Mouse (Mus musculus): ENCODE measurements around the gene Slc25a25. TPM values are rescaled to one million over a fixed set of nuclear protein-coding genes. Genes with fewer than 3 reads are reported as not detected.

The Slc25a25 gene
- polyA plus RNA-seq, 1 experiment from 2014 or later, result 47.7 TPM

DNA sequence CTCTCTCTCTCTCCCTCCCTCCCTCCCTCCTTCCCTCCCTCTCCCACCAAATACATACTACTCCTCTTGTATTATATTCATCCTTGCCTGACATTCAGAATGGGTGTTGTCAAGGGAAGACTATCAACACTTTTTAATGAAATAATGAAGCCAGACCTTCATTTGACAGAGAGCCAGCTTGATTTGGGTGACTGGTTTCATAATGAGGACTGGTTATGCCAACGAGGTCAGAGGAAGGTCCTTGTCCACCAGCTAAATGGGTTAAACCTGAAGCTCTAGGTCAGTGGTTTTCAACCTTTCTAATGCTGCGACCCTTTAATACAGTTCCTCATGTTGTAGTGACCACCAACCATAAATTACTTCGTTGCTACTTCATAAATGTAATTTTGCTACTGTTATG lies 12.5 kb downstream of the Slc25a25 start:
- no peaks in the 10 kb centered on the region for H3K36me3 ChIP-seq (ENCODE audit: control insufficient read depth, insufficient read depth)
- 74% methylated on average over 3 of the region's 3 CpGs for WGBS
- H3K4me2 ChIP-seq (ENCODE audit: low read length), result no peak overlapping the region
- H3K9ac ChIP-seq (replicated peaks; ENCODE audit: low read depth, low read length), result no peak overlapping the region
- no peaks in the 10 kb centered on the region for H3K9me3 ChIP-seq (ENCODE audit: control insufficient read depth, low read length)
- no peaks in the 10 kb centered on the region for H3K27me3 ChIP-seq (replicated peaks; ENCODE audit: control insufficient read depth, insufficient read depth, low read length)
- no peak for ATAC-seq
- no peak overlapping the region; the same call in 1 of the 2 replicates for H3K27ac ChIP-seq (ENCODE audit: low read length)
- no peak overlapping the region for H3K4me3 ChIP-seq (replicated peaks; ENCODE audit: low read length)
- peaks cover 12% of the 10 kb centered on the region for H3K4me1 ChIP-seq (replicated peaks; ENCODE audit: control insufficient read depth, insufficient read depth, low read length)

DNA sequence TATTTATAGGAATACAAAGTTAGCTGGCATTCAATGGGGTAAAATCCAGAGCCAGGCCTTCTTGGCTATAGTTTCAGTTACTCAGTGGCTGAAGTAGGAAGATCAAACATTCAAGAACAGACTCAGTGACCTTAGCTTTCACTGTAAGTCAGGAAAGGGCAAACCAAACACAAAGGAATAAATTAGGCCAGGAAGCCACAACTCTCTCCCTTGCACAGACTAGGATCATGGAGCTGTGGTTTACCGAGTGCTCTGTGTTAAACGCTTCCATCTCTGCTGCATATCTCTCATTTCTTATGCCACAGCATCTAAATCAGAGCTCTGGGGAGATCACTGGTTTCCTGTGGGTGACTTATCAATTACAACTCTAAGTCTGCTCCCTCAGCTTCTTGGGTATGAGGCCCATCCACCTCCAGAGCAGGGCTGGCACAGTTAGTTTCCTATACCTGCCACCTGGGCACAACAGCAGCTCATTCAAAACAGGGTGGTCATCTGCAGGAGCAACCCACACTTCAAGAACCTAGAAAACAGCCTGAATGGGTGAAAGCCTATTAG lies 13.6 kb downstream of the Slc25a25 start:
- WGBS, result 64% methylated on average over 2 of the region's 2 CpGs
- ATAC-seq, result no peak
- H3K4me3 ChIP-seq (replicated peaks; ENCODE audit: low read length), result no peak overlapping the region
- no peak overlapping the region for H3K9ac ChIP-seq (replicated peaks; ENCODE audit: low read depth, low read length)
- no peaks in the 10 kb centered on the region for H3K27me3 ChIP-seq (replicated peaks; ENCODE audit: control insufficient read depth, insufficient read depth, low read length)
- no peaks in the 10 kb centered on the region for H3K9me3 ChIP-seq (ENCODE audit: control insufficient read depth, low read length)
- H3K4me1 ChIP-seq (replicated peaks; ENCODE audit: control insufficient read depth, insufficient read depth, low read length), result peaks cover 12% of the 10 kb centered on the region
- no peaks in the 10 kb centered on the region for H3K36me3 ChIP-seq (ENCODE audit: control insufficient read depth, insufficient read depth)
- no peak overlapping the region for H3K4me2 ChIP-seq (ENCODE audit: low read length)
- H3K27ac ChIP-seq (ENCODE audit: low read length), result peak overlapping the region; percentile 54

DNA sequence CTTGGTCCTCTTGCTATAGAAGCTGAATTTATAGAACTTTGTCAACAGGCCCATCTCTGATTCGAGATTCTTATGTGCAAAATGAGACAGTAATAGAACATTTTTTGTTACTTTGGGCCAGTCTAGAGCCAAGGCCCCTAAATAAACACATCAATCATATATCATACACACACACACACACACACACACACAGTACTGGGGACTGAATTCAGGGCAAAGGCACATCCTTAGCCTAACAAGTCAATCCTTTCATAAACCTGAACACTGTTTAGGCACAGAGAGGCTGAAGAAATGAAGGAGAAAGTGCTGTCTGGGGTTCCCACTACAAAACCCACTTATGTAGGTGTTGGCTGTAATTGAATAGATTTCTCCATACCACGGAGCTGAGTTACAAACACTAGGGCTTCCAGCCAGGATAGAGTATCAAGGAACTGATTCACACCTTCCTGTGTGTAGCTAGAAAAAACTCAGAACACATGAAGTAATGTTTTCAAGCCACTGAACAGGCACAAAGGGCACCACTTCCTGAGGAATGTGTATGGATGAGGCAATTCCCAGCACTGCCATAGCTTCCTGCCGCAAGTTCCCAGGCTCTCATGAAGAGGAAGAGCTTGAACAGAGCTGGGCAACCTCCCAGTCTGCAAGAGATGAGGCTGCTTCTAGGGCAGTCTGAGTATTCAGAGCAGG lies 14.4 kb downstream of the Slc25a25 start:
- no peak overlapping the region for H3K9ac ChIP-seq (replicated peaks; ENCODE audit: low read depth, low read length)
- no peaks in the 10 kb centered on the region for H3K36me3 ChIP-seq (ENCODE audit: control insufficient read depth, insufficient read depth)
- peak; percentile 87 for ATAC-seq
- H3K4me2 ChIP-seq (ENCODE audit: low read length), result no peak overlapping the region
- H3K4me1 ChIP-seq (replicated peaks; ENCODE audit: control insufficient read depth, insufficient read depth, low read length), result peaks cover 12% of the 10 kb centered on the region
- 21% methylated on average over 3 of the region's 3 CpGs for WGBS
- H3K27ac ChIP-seq (ENCODE audit: low read length), result peak overlapping the region; percentile 59
- H3K27me3 ChIP-seq (replicated peaks; ENCODE audit: control insufficient read depth, insufficient read depth, low read length), result no peaks in the 10 kb centered on the region
- H3K4me3 ChIP-seq (replicated peaks; ENCODE audit: low read length), result no peak overlapping the region
- H3K9me3 ChIP-seq (ENCODE audit: control insufficient read depth, low read length), result no peaks in the 10 kb centered on the region

DNA sequence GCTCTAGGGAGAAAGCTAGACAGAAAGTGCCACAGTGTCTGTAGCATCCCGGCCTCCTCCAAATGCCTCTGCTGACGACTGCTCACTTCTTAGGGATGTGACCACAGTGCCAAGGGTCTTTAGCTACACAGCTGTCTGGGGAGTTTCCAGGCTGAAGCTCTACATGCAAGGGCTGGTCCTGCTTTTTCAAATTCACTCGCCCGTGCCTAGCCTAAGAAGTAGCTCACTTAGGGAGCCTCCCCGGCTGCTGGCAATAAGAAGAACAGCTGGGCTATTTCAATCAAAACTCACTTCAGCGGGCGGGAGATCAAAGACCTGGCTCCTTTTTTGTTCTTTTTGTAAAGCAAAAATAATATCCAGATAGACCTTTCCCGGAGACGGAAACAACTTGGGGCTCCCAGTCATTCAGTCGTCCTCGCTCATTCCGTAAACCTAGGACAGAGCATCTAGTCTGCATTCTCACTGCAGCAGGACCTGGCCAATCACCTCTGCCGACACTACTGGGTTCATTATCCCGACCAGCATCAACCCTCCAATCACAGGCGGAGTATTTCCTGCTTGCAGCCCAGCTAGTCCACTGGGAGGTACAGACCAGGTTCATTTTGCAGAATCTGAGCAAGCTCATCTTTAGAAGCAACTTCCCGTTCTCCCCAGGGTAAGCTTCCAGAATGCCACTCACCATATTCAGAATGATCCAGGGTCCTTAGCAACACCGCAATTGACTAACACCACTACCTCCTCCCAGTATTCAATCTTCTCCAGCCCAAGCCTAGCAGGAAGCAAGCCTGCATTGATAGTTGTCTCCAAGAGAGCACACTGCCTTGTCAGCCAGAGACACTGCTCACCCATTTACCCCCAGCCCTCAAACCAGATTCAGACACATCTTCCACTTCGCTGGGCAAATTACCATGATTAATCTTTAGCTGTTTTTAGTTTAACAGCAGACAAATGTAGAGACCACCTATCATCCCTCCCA lies 20.3 kb downstream of the Slc25a25 start:
- peak; percentile 97 for ATAC-seq
- Histone ChIP-seq H3K9me3 (ENCODE audit: control insufficient read depth, low read length) (no peaks in the 10 kb centered on the region), H3K4me1 (replicated peaks; ENCODE audit: control insufficient read depth, insufficient read depth, low read length) (peaks cover 38% of the 10 kb centered on the region), H3K27ac (ENCODE audit: low read length) (peak overlapping the region; percentile 87), H3K36me3 (ENCODE audit: control insufficient read depth, insufficient read depth) (no peaks in the 10 kb centered on the region), H3K27me3 (replicated peaks; ENCODE audit: control insufficient read depth, insufficient read depth, low read length) (no peaks in the 10 kb centered on the region), H3K4me3 (replicated peaks; ENCODE audit: low read length) (peak overlapping the region; percentile 48), H3K4me2 (ENCODE audit: low read length) (peak overlapping the region; percentile 65), H3K9ac (replicated peaks; ENCODE audit: low read depth, low read length) (peak overlapping the region; percentile 58)
- 5% methylated on average over 18 of the region's 18 CpGs for WGBS

DNA sequence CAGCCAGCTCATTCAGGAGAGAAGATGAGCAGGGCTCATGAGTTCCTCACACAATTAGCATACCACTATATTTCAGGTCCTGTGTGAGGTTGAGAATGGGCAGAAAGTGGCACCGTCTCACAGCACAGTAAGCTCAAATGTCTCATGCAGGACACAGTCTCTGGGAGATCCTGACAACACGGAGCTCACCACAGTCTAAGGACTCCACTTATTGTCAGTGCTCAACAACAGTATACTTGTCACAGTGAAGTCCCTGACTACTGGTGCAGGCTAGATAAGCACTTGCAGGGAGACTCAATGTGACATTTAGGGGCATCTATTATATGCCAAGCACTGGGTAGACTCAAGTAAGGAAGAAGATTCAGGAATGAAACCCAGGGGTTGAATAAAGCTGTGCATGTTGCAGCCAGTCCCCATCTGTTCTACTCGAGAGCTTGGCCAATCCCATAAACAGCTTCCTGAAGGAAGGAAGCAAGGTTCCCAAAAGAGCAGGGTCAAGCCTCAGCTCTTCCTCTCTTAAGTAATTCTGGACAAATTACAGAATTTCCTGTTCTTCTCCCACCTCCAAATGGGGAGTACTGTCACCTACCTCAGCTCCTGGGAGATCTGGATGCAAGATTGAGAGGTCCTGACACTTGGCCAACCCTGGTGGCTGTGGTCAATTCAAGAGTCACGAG lies 21.9 kb downstream of the Slc25a25 start:
- Histone ChIP-seq H3K36me3 (ENCODE audit: control insufficient read depth, insufficient read depth) (no peaks in the 10 kb centered on the region), H3K27me3 (replicated peaks; ENCODE audit: control insufficient read depth, insufficient read depth, low read length) (no peaks in the 10 kb centered on the region), H3K9ac (replicated peaks; ENCODE audit: low read depth, low read length) (peak overlapping the region; percentile 26; the same call in 1 of the 2 replicates), H3K4me3 (replicated peaks; ENCODE audit: low read length) (peak overlapping the region; percentile 31), H3K4me1 (replicated peaks; ENCODE audit: control insufficient read depth, insufficient read depth, low read length) (peaks cover 38% of the 10 kb centered on the region), H3K9me3 (ENCODE audit: control insufficient read depth, low read length) (no peaks in the 10 kb centered on the region), H3K4me2 (ENCODE audit: low read length) (peak overlapping the region; percentile 65), H3K27ac (ENCODE audit: low read length) (peak overlapping the region; percentile 71; the same call in 1 of the 2 replicates)
- no peak for ATAC-seq
- WGBS, result 69% methylated on average over 4 of the region's 4 CpGs

DNA sequence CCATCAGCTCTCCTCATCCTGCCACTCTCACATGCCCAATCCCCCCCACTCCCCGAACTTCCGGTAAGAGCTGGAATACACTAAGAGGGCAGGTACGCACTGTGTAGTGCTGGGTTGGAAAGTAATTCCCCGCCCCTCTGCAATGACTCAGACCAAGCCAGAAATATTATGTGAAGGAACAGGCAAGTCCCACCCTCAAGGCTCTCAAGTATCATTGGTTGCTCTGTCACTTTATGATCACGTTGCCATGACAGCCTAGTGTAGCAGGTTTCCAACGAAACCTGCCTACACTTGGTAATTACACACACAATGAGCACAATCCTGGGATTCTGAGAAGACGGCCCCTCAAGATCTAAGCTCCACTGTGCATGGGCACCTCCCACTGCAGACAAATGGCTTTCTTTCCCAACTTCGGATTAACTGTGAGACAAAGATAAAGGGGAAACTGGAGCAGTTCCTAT lies 23.0 kb downstream of the Slc25a25 start:
- peak overlapping the region; percentile 47 for H3K9ac ChIP-seq (replicated peaks; ENCODE audit: low read depth, low read length)
- peak overlapping the region; percentile 31 for H3K4me3 ChIP-seq (replicated peaks; ENCODE audit: low read length)
- peak overlapping the region; percentile 65 for H3K4me2 ChIP-seq (ENCODE audit: low read length)
- H3K27ac ChIP-seq (ENCODE audit: low read length), result peak overlapping the region; percentile 71
- no peaks in the 10 kb centered on the region for H3K9me3 ChIP-seq (ENCODE audit: control insufficient read depth, low read length)
- H3K27me3 ChIP-seq (replicated peaks; ENCODE audit: control insufficient read depth, insufficient read depth, low read length), result no peaks in the 10 kb centered on the region
- 18% methylated on average over 8 of the region's 8 CpGs for WGBS
- peaks cover 48% of the 10 kb centered on the region for H3K4me1 ChIP-seq (replicated peaks; ENCODE audit: control insufficient read depth, insufficient read depth, low read length)
- ATAC-seq, result peak; percentile 80
- no peaks in the 10 kb centered on the region for H3K36me3 ChIP-seq (ENCODE audit: control insufficient read depth, insufficient read depth)

DNA sequence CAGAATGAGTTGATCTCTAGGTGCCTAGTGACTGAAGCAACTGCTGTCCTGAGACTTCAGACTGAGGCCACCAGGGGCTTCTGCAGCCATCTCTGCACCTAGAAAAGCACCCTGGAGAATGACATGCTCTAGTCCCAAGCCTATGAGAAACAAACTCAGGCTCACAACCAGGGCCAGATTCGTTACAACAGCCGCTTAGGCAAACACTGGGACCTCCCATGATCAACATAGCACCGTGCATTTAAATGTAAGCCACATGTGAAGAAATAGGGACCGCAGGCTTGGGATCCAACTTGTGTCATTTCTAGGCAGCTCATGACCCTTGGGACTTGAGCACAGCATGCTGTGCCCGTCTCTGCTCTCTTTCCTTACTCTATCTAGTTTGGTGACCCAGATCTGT lies 23.5 kb downstream of the Slc25a25 start:
- H3K4me2 ChIP-seq (ENCODE audit: low read length), result peak overlapping the region; percentile 65
- H3K27me3 ChIP-seq (replicated peaks; ENCODE audit: control insufficient read depth, insufficient read depth, low read length), result no peaks in the 10 kb centered on the region
- H3K4me1 ChIP-seq (replicated peaks; ENCODE audit: control insufficient read depth, insufficient read depth, low read length), result peaks cover 50% of the 10 kb centered on the region
- H3K4me3 ChIP-seq (replicated peaks; ENCODE audit: low read length), result peak overlapping the region; percentile 31
- 68% methylated on average over 5 of the region's 5 CpGs for WGBS
- no peaks in the 10 kb centered on the region for H3K36me3 ChIP-seq (ENCODE audit: control insufficient read depth, insufficient read depth)
- no peaks in the 10 kb centered on the region for H3K9me3 ChIP-seq (ENCODE audit: control insufficient read depth, low read length)
- H3K27ac ChIP-seq (ENCODE audit: low read length), result peak overlapping the region; percentile 56
- no peak overlapping the region for H3K9ac ChIP-seq (replicated peaks; ENCODE audit: low read depth, low read length)
- no peak for ATAC-seq

- Histone ChIP-seq H3K4me3 (replicated peaks; ENCODE audit: low read length) (no peak overlapping the region), H3K36me3 (ENCODE audit: control insufficient read depth, insufficient read depth) (no peaks in the 10 kb centered on the region), H3K27me3 (replicated peaks; ENCODE audit: control insufficient read depth, insufficient read depth, low read length) (no peaks in the 10 kb centered on the region), H3K4me1 (replicated peaks; ENCODE audit: control insufficient read depth, insufficient read depth, low read length) (peaks cover 42% of the 10 kb centered on the region), H3K27ac (ENCODE audit: low read length) (no peak overlapping the region), H3K4me2 (ENCODE audit: low read length) (no peak overlapping the region), H3K9me3 (ENCODE audit: control insufficient read depth, low read length) (no peaks in the 10 kb centered on the region), H3K9ac (replicated peaks; ENCODE audit: low read depth, low read length) (no peak overlapping the region)
- ATAC-seq, result no peak
- WGBS, result 91% methylated on average over 1 of the region's 1 CpGs
Observed at GRCm38 (mm10) chr2:32426141-32426540, 25.1 kb downstream of the Slc25a25 start.
